Comparison of ENCODE assay signal across 1 mouse cellular context in the genomic region with DNA sequence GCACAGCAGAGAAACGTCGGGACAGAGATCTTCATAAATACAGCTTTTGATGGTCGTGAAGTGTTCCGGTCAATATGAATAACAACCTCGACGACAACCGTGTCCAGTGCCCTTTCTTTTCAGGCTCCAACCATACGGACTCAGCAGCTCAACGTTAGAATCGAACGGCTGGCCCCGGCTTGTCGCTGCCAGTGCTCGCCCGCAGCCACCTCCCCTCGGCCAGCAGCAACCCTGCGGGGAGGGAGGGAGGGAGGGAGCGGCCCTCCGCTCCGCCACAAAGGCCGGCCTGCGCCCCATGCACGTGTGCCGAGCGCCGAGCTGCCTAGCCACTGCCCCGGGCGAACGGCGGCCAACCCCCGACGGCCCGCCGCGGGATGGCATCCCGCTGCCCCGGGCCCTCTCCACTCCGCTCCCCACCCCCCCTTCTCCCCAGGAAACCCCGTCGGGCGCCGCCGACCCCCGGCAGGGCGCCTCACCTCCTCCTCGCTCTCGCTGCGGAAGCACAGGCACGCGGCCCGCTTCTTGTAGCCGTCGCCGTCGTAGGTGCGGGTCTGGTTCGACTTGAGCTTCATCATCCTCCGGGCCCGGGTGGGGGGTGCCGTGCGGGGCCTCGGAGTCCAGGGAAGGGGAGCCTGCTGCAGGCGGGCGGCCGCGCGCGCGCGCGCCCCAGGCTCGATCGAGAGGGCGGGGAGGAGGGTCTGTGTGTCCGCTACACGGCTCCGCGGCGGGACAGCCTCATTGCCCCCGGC.
TF ChIP-seq lines count a peak whose summit lies in the region.

No protein-coding gene starts in this region.

TF ChIP-seq in CH12.LX, 34 proteins besides CTCF, POLR2A, EP300 and RAD21:
- peak; percentile 69 for TF ChIP-seq MXI1 (IDR thresholded peaks at IDR 0.05; ENCODE audit: low read depth, low read length)
- no peak for TF ChIP-seq CHD1 (IDR thresholded peaks at IDR 0.05; ENCODE audit: low read depth, low read length)
- TF ChIP-seq CHD2 (IDR thresholded peaks at IDR 0.05; ENCODE audit: low read length) = 0 out of 2 replicates have a peak, but pooled peaks have one; percentile 20
- peak; percentile 20; the same call in 1 of the 2 replicates for TF ChIP-seq SIN3A (IDR thresholded peaks at IDR 0.05; ENCODE audit: low read length)
- peak; percentile 47; the same call in 1 of the 2 replicates for TF ChIP-seq MAX (IDR thresholded peaks at IDR 0.05; ENCODE audit: low read length)
- no peak for TF ChIP-seq JUND (conservative IDR thresholded peaks at IDR 0.05; ENCODE audit: low read depth, low read length)
- TF ChIP-seq PAX5 (IDR thresholded peaks at IDR 0.05; ENCODE audit: low read length) = no peak
- TF ChIP-seq BHLHE40 (IDR thresholded peaks at IDR 0.05; ENCODE audit: low read depth, low read length) = peak; percentile 47
- TF ChIP-seq USF1 (IDR thresholded peaks at IDR 0.05; ENCODE audit: low read depth, low read length) = no peak
- peak; percentile 84; the same call in 1 of the 2 replicates for TF ChIP-seq UBTF (IDR thresholded peaks at IDR 0.05; ENCODE audit: low read depth, low read length)
- TF ChIP-seq SMC3 (IDR thresholded peaks at IDR 0.05; ENCODE audit: low read depth, low read length) = no peak
- peak; percentile 62 for TF ChIP-seq MAZ (IDR thresholded peaks at IDR 0.05; ENCODE audit: low read depth, low read length)
- peak; percentile 48 for TF ChIP-seq NELFE (IDR thresholded peaks at IDR 0.05; ENCODE audit: low read depth, low read length)
TF ChIP-seq in CH12.LX: peak in this region for 8.
